Mouse (Mus musculus) telencephalon, adult 2 months (tissue): ENCODE results near the gene Cphx3.
"Not testable (repeated sequence)": the region's sequence is repeated elsewhere in the genome, so short reads cannot be mapped to it uniquely, and the experiment has no call there.

ENCODE experiments used
- DNase-seq: peaks from one replicate; pipeline ENCODE4 v3.0.0-alpha.2; 2011; ENCODE audit warnings: low read depth, low spot score

The Cphx3 gene

DNA sequence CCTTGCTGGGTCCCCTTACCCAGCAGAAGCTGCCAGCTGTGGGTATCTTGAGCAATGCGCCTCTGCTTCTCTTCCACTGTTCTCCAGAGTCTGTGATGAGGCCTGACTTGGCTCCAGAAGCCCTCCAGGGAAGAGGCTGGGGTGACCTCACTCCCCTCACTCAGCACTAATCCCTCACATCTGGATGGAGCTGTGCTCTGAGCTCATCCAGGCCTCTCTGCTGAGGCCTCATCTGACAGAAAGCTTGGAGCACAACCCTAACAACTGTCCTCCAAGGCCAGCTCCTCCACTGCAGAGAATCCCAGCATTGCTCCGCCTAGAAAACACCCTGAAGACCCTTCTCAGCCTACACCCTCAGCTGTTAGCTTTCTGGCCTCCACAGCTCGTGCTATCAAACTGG is 91.9 kb downstream of the Cphx3 start:
- DNase-seq: not testable (repeated sequence)

- DNase-seq: not testable (repeated sequence)
Measured at GRCm38 (mm10) chr14:26175028-26175427, 92.9 kb downstream of the Cphx3 start.

- DNase-seq: not testable (repeated sequence)
Measured at GRCm38 (mm10) chr14:26181660-26182059, 99.6 kb downstream of the Cphx3 start.

- not testable (repeated sequence) for DNase-seq
Measured at GRCm38 (mm10) chr14:26182380-26182779, 100.3 kb downstream of the Cphx3 start, which contains the start of gene Plac9b. Gene Plac9b (minus strand): TSS chr14:26182480.

GRCm38 (mm10) chr14:26186638-26187037 is 104.5 kb downstream of the Cphx3 start:
- not testable (repeated sequence) for DNase-seq

- not testable (repeated sequence) for DNase-seq
Measured at GRCm38 (mm10) chr14:26188361-26188760, 106.3 kb downstream of the Cphx3 start.

DNA sequence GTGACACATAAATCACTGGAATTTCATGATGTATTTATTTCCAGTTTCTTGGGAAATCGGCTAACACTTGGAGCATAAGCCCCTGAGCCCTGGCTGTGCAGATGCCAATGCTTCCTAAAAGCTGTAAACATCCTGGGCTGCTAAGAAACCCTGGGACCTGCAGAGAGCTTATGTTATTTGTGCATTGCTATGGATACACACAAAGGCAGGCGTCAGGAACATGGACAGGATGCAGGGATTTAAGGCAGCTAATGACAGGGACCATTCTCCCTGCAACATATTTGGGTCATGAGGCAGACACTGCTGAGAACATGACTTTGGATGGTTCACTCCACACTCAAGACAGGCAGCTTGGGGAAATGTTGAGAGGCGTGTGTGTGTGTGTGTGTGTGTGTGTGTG is 115.8 kb downstream of the Cphx3 start:
- not testable (repeated sequence) for DNase-seq

DNA sequence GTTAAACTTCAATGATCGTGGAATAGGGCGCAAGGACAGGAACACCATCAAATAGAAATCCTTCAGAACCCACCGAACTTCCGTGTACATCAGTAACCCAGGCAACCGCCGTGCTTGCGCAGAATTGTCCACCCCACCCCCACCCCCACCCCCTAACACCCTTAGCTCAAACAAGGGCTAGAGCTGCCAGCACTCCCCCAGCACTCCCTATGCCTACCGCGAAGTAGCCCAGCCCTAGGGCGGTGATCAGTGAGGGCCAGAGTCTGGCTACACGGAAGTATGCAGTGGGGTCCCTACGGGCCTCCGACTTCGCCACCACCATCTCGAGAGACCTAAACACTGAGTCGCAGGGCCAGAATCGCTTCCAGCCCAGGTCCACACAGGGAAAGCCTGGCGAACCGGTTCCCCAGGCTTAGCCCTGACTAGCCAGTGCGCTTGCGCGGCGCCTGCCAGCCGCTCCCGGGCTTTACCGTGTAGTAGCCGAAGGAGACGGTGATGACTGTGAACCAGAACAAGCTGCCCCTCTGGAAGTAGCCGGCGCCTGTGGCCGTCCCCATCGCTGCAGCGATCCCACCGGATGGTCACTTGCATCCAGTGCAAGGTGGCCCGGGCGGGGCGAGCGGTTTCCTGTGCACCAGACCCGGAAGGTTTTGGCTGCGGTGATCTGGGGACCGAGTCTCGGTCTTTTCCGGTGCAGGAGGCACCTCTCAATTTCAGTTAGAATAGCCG is 124.3 kb downstream of the Cphx3 start:
- DNase-seq: not testable (repeated sequence)

GRCm38 (mm10) chr14:26206926-26207247 is 124.8 kb downstream of the Cphx3 start, which contains the start of gene Tmem254b:
Gene Tmem254b (minus strand): TSS chr14:26207041.
- not testable (repeated sequence) for DNase-seq

GRCm38 (mm10) chr14:26216233-26217000 is 134.3 kb downstream of the Cphx3 start:
- DNase-seq: not testable (repeated sequence)

DNA sequence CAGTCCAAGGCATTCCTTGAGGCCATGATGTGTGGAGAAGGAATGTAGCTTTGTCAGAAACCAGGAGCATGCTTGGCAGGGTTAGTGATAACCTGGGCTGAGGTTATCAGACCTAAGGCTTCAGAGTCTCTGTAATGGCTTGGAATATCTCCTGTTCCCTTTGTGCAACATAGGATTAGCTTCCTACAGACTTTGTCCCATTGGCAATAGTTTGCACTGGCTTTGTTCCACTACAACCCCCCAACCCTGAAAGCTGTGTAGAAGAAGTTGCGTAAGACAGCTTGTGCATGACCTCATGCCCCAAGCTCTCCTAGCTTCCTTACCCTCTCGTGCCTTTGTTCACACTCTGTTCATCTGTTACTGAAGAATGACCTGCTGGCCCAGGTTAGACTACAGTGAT is 155.1 kb downstream of the Cphx3 start:
- DNase-seq: not testable (repeated sequence)

DNA sequence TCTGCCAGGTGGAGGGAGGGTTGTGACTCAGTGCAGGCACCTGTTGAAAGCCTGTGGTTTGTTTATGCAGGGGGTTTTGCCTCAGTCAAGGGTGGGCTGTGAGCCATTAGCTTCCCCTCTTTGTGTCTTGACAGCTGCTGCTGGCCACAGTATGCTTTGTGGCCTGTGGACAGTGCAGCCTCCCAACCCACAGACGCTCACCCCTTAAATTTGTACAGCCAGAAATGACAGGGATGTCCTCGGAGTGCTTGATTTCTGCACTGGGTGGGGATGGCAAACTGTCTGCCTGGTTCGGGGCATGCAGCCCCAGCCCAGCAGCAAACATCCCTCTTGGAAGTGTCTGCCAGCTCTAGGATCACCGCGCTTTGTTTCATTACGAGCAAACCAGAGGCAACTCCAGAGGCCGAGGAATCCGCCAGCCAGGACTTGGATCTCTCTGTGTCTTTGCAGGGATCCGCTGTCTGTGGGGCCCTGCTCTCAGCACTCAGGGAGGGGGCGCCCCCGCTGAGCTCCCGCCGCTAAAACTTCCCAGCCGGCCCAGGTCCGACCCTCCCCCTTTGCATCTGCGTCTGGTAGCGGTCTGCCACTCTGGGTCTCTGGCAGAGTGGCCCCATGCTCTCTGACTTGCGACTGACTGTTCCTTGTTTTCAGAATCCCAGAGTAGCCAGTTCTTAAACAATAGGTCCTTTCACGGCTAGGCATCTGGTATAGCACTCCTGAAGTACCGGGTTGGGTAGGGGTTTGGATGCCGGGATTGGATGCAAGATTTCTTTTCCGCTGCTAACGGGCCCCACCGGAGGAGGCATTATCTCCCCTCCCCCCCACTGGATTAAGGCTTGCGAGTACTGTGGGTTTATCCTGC is 175.9 kb downstream of the Cphx3 start, which contains the start of gene Duxbl3:
Gene Duxbl3, plus strand, starts transcription at position 207 of the 862 bp plus-strand sequence.
- not testable (repeated sequence) for DNase-seq

DNA sequence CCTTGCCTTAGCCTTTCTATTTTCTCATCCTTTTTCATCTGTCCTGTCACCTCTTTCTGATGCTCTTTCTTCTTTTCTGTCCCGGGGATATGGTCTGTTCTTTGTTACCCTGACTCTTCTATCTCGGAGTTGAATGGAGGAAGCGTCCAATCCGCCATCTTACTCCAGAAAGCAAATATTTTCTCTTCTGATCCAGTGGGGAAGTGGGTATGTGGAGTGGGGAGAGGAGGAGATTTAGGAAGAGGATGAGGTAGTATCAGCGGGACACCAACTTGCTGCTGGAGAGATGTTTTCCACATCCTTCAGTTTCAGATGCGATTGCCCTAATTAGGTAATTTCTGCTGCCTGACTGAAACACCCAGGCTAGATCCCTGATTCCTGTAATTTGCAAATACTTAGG is 176.6 kb downstream of the Cphx3 start:
- not testable (repeated sequence) for DNase-seq
